ENCODE assay signal across 8 mouse cellular contexts in genomic region chr11:68431699-68432360, GRCm38 (mm10). TPM values are rescaled to one million over a fixed set of nuclear protein-coding genes. Genes with fewer than 3 reads are reported as not detected.
DNase-seq lines count a peak whose midpoint lies in the region; ATAC-seq and TF ChIP-seq lines count a peak whose summit lies in the region.

Gene Pik3r5, plus strand, starts transcription at chr11:68432121.

- TF ChIP-seq CTCF in bone marrow, adult 2 months (IDR thresholded peaks at IDR 0.05; ENCODE audit: control insufficient read depth, insufficient read depth, low read length) = peak; percentile 63
- peak; percentile 61 for TF ChIP-seq CTCF in lung, adult 2 months (IDR thresholded peaks at IDR 0.05; ENCODE audit: insufficient read depth, low read length)

- H3K9ac ChIP-seq in forebrain, embryonic 13.5 days = peak within 1 kb of the TSS; percentile 55; the same call in 1 of the 2 replicates
- H3K9ac ChIP-seq in neural tube, embryonic 15.5 days (replicated peaks) = no peak within 1 kb of the TSS; the same call in 1 of the 2 replicates

- peaks cover 6% of the 10 kb centered on the region; the same call in 1 of the 2 replicates for H3K4me1 ChIP-seq in bone marrow, adult 2 months (ENCODE audit: control insufficient read depth, insufficient read depth, low read length)
- H3K4me1 ChIP-seq in forebrain, embryonic 13.5 days = 0 out of 2 replicates have a peak, but pooled peaks cover 6% of the 10 kb centered on the region
- H3K4me1 ChIP-seq in lung, adult 2 months (ENCODE audit: control insufficient read depth, insufficient read depth, low read length) = no peaks in the 10 kb centered on the region
- peaks cover 14% of the 10 kb centered on the region for H3K4me1 ChIP-seq in neural tube, embryonic 15.5 days

- no peaks in the 10 kb centered on the region for H3K9me3 ChIP-seq in forebrain, embryonic 13.5 days (replicated peaks)
- no peaks in the 10 kb centered on the region for H3K9me3 ChIP-seq in neural tube, embryonic 15.5 days (replicated peaks)

- peak; percentile 86 for ATAC-seq in forebrain, embryonic 13.5 days
- ATAC-seq in neural tube, embryonic 15.5 days (ENCODE audit: low FRiP score) = peak; percentile 70

- TF ChIP-seq POLR2A in bone marrow, adult 2 months (IDR thresholded peaks at IDR 0.05; ENCODE audit: borderline replicate concordance, control insufficient read depth, low read depth, low read length) = peak; percentile 57; the same call in 1 of the 2 replicates
- TF ChIP-seq POLR2A in lung, adult 2 months (IDR thresholded peaks at IDR 0.05; ENCODE audit: borderline replicate concordance, extremely low read depth, low read depth, low read length) = no peak

- WGBS in bone marrow, adult 2 months = under 1% methylated on average over 35 of the region's 35 CpGs
- 7% methylated on average over 35 of the region's 35 CpGs for WGBS in forebrain, embryonic 13.5 days
- 3% methylated on average over 35 of the region's 35 CpGs for WGBS in lung, adult 2 months
- 9% methylated on average over 35 of the region's 35 CpGs for WGBS in neural tube, embryonic 15.5 days

- H3K4me2 ChIP-seq in forebrain, embryonic 13.5 days = peak within 1 kb of the TSS; percentile 59
- H3K4me2 ChIP-seq in neural tube, embryonic 15.5 days = peak within 1 kb of the TSS; percentile 64

- peak within 1 kb of the TSS; percentile 92 for H3K4me3 ChIP-seq in bone marrow, adult 2 months (replicated peaks; ENCODE audit: control insufficient read depth, low read depth, low read length)
- peak within 1 kb of the TSS; percentile 36 for H3K4me3 ChIP-seq in forebrain, embryonic 13.5 days
- peak within 1 kb of the TSS; percentile 49 for H3K4me3 ChIP-seq in lung, adult 2 months (replicated peaks; ENCODE audit: extremely low read depth, low read depth, low read length)
- peak within 1 kb of the TSS; percentile 42 for H3K4me3 ChIP-seq in neural tube, embryonic 15.5 days (replicated peaks)

- no peaks in the 10 kb centered on the region for H3K36me3 ChIP-seq in forebrain, embryonic 13.5 days (ENCODE audit: poor library complexity, severe bottlenecking)
- H3K36me3 ChIP-seq in neural tube, embryonic 15.5 days = no peaks in the 10 kb centered on the region

- peak; percentile 93 for DNase-seq in CD4-positive helper T cell, adult 2 months (ENCODE audit: low read depth, low spot score)
- DNase-seq in heart, postnatal 10 days = peak; percentile 84 to 87
- DNase-seq in kidney, postnatal 4 days = peak; percentile 92 to 93
- DNase-seq in lung, adult 2 months = peak; percentile 69
- peak; percentile 87 for DNase-seq in testis, postnatal 10 days (ENCODE audit: low spot score)

- H3K27me3 ChIP-seq in forebrain, embryonic 13.5 days = peaks cover 21% of the 10 kb centered on the region
- H3K27me3 ChIP-seq in neural tube, embryonic 15.5 days (replicated peaks) = peaks cover 20% of the 10 kb centered on the region; the same call in 1 of the 2 replicates

- intact Hi-C loops in heart, postnatal 10 days (cut with DNase I) = loop anchor here (2.0 kb wide), 1 partner anchor 49 kb away; no protein-coding TSS in a partner anchor

- peak within 1 kb of the TSS; percentile 96 for H3K27ac ChIP-seq in bone marrow, adult 2 months (ENCODE audit: control insufficient read depth, insufficient read depth, low read depth, low read length, poor library complexity)
- no peak within 1 kb of the TSS for H3K27ac ChIP-seq in forebrain, embryonic 13.5 days
- H3K27ac ChIP-seq in neural tube, embryonic 15.5 days (replicated peaks) = no peak within 1 kb of the TSS

RNA-seq across cellular contexts. Expression of gene Pik3r5, which starts in this region (rescaled TPM):
- 6.4 and 26.5 TPM in 2 replicates for polyA plus RNA-seq in bone marrow, adult 2 months (2011; ENCODE audit: insufficient read depth, insufficient read length, low replicate concordance, missing spikeins)
- polyA plus RNA-seq in forebrain, embryonic 13.5 days (2015; fragmentation: Nextera tagmentation; extraction: Ambion mirVana) = 0.09 and 0.15 TPM in 2 replicates
- total RNA-seq in heart, postnatal 10 days (2021) = 1 to 10 TPM in 1 of 2 experiments, under 1 TPM in 1; 0.72 to 1.3 TPM
- 10.8 and 11.7 TPM in 2 replicates for polyA plus RNA-seq in lung, adult 2 months (2012; rRNA removed)
- 0.72 and 2.0 TPM in 2 replicates for polyA plus RNA-seq in neural tube, embryonic 15.5 days (2015; fragmentation: Nextera tagmentation; extraction: Ambion mirVana)

Comparison
In these comparisons a context has a peak if more than half of its experiments do, and no peak if none do; other contexts are left out.
1. Peak in ATAC-seq, H3K4me3 ChIP-seq, H3K9ac ChIP-seq and H3K4me2 ChIP-seq in forebrain, embryonic 13.5 days; RNA of the gene not detected or under 1 TPM.
2. H3K4me3 ChIP-seq: peak in every context shown above with its lines; median percentile 92 in bone marrow, adult 2 months; 49 in lung, adult 2 months; 42 in neural tube, embryonic 15.5 days; 36 in forebrain, embryonic 13.5 days.